Mouse (Mus musculus) left cerebral cortex, postnatal 14 days (tissue): ENCODE data around the gene Ankrd33. TPM values are rescaled to one million over a fixed set of nuclear protein-coding genes. Genes with fewer than 3 reads are reported as not detected.

Experiments used
- DNase-seq, 2 experiments: peaks; one replicate each; pipeline ENCODE4 v3.0.0; 2021 to 2022; ENCODE audit warnings: low spot score in 2 of 2, mixed read lengths in 1 of 2
- intact Hi-C: fragments of 180-260 bp; cut with DNase I; formaldehyde crosslinking; loops from one replicate; pipeline ENCODE4 v1.15.1; 2025
- total RNA-seq, 2 experiments: library from RNA; stranded (reverse); gene quantifications; 2 replicates each; pipeline ENCODE4 v1.2.3; 2021

The Ankrd33 gene
- total RNA-seq, 2 experiments from 2014 or later: 0.21 TPM; not detected in 1

DNA sequence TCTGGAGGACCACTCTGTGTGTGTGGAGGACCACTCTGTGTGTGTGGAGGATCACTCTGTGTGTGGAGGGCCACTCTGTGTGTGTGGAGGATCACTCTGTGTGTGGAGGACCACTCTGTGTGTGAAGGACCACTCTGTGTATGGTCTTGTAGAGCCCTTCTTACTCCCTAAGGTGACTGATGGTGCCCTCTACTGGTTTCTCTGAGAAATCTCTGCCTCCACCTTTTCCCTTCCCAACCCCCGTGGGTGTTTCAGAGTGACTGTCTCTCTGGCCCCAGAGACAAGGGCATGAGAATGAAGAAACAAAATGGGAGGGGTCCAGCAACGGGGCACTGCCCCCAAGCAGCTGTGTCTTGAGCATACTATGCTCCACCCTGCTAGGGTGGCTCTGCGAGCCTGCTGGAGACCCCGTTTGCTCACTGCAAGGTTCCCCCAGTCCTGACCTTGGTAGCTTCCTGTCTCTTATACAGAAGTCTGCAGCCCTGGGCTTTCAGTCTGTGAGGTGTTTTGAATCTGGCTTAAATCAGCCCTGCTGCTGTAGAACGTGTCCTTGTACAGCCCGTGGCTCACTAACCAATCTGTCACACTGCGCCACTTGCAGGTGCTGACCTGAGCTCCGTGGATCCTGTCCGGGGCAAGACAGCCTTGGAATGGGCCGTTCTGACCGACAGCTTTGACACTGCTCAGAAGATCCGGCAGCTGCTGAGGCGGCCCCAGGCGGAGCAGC lies 3.0 kb downstream of the Ankrd33 start:
- intact Hi-C loops: no loop called here
- no peak for DNase-seq

DNA sequence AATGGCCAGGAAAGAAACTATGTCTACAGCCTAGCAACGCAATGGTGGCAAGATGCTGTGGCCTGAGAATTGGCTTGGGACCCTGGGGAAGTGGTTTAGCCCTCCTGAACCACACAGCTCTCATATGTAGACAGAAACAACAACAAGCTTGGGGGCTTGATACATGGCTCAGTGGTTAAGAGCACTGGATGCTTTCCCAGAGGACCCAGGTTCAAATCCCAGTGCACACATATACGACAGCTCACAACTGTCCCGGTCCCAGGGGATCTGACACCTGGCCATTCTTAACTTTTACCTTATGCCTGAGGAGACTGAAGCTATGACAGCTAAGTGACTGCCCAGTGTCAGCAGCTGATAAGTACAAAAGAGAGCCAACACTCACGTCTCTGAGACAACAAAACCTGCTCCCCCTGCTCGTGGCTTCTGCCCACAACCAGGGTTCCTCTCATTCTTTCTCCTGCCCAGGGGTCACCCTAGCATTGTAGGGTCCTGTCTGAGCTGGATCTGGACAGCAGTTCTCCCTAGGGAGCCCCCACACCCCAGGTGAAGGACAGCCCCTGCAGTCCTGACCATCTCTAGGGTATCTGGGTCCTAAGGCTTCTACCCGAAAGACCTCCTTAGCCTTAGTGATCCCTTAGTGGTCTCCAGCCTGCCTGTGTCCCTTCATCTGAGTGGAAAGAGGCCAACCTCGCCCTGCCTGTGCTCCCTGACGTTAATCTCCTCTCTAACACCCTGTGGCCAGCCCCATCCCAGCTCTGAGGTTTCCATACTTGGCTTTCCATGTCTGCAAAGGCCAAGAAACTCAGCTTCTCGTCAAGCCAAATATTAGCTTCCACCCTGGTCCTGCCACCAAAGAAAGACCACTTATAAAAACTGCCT lies 6.1 kb downstream of the Ankrd33 start:
- intact Hi-C loops: no loop called here
- no peak for DNase-seq

DNA sequence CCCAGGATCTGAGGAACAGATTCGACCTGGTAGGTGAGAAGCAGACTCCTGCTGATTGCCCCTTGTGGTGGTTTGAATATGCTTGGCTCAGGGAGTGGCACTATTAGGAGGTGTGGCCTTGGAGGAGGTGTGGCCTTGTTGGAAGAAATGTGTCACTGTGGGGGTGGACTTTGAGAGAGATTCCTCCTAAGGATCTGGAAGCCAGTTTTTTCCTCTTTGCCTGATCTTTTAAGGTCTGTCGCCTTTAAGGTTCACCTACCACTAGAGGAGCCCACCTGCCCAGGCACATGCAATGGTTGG lies 6.7 kb downstream of the Ankrd33 start:
- intact Hi-C loops: no loop called here
- DNase-seq: peak in 1 of 2 experiments; percentile 65

DNA sequence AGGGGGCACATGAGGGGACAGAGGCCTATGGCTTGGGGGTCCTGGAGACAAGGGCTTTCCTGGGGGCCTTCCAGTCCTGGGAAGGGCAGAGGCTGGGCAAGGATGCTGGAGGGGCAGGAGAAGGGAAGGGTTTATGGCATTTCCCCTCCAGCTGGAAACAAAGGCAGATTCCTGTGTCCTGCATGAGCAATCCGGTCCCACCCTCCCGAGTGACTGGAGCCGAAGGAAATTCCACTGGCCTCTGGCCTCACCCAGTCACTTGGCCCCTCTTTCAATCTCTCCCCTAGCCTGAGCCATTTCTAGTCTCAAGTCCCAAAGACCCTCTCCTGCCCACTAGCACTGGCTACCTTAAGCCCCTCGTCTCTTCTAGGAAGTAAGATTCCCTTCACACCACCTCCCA lies 7.6 kb downstream of the Ankrd33 start:
- DNase-seq: no peak
- intact Hi-C loops: no loop called here

DNA sequence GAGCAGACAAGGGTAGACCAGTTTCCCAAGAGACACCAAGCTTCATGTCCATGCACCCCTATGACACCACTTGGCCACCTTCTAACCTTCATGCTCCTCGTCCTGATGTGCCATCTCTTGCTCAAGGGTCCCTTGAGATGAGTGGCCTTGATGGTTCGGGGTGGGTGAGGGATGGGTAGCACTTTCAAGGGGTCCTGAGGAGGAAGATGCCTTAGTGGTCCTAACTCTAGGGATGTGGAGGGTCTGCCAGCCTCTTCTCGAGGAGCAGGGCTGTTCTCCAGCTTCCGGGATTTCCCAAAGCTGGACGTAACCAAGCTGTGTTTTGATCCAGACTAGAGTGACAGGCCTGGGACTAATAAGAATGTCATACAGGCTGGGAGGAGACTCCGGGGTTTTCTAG lies 10.0 kb downstream of the Ankrd33 start:
- intact Hi-C loops: no loop called here
- DNase-seq: no peak

DNA sequence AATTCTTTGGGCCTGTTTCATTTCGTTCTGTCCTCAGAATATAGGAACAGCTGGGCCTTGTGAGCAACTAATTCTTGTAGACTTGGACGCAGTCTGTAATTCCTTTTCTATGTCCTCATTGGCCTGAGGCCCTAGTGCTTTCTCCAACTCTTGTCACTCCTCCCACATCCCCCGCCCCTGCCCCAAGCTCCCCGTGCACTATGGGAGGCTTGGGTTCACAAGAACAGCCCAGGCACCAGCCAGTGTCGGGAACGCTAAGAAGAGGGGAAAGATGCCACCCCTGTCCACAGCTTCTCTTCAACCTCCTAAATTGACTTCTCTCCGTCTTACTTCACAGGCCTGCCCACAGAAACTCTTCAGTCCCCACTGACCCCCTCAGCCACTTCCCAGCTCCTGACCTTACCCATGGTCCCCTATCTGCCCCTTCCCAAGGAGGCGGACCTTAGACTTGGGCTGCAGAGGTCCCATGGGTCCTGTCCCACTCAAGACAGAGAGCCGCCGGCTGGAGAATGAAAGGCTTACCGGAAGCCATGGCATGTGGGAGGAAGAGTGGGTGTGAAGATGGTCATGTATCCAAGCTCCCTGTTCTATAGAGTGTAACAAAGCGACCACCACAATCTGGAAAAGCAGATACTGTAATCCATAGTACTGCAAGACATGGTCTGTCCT lies 11.5 kb downstream of the Ankrd33 start:
- DNase-seq: no peak
- intact Hi-C loops: no loop called here

DNA sequence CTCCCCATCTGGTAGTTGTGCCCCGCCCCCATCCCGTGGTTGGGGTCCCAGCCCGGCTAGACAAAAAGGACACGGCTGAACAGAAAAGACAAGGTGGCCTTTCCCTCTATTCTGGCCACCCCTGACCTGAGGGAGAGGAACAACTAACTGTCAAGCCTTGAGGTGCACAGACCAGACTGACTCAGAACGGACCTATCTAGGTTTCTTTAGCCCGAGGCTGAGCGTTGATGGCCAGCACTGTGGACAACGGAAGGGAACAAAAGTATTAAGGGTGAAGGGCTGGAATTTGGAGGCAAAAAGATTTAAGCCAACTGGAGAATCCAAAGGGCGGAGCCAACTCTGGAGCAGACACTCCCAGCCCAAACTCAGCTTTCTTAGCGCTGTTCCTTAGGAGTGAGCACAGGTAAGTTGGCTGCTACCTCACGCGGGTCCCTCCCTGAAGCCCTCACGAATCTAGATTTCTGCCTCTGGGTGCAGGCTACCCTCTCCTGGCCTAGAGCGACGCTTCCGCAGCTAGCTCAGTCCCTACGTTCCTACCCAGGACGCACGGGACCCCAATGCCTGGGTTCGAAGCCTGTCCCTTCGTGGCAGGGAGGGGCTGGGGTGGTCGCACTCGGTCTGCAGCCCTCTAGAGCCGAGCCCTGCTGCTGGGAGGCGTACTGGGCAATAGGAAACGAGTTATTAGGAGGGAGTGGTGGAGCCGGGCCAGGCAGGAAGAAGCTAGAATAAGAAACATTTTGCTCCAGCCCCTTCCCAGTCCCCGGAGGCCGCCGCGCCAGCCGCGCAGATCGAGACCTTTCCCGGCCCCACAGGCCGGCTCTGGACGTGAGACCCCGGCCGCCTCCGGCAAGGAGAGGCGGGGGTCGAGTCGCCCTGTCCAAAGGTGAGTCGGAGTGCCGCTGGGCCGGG lies 12.9 kb downstream of the Ankrd33 start, which contains the start of gene Acvrl1:
Acvrl1 (plus strand) TSS at position 342 of the 909 bp plus-strand sequence.
- DNase-seq: no peak
- intact Hi-C loops: no loop called here

DNA sequence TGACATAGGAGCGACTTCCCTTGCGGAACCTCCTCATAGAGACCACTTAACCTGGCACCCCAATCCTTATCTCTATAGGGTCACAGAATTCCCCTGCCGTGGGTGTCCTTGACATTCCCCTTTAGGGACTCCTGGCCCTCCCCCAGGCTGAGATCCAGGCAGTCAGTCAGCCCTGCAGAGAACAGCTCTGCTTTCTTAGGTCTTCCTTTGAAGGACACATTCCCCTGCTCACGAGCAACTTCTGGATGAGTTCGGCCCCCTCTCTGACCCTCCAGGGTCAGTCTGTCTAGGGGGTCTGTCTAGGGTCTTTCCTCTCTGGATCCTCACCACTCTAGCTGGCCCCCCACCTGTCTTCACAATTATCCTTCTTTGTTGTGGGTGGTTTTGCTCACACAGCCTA lies 13.9 kb downstream of the Ankrd33 start:
- intact Hi-C loops: no loop called here

DNA sequence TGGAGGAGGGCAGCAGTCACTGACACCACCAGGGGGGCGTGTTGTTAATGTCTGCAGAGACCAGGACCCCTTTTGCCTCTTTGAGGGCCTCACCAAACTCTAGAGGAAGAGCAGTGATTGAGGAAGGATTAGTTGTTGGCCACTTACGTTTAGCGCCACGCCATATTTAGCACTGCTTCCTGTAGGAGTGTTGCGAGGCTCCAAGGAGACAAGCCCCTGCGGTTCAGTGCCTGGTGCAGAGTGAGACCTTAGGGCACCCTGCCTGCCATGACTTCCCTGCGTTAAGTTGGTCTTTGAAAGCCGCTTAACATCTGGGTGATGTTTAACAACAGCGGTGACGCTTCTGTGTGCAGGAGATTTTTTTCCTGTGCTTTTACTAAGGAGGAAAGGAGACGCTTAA lies 15.9 kb downstream of the Ankrd33 start:
- intact Hi-C loops: no loop called here
- no peak for DNase-seq

More for the DNA sequence above, 13.9 kb downstream of the Ankrd33 start:
- no peak for DNase-seq

DNA sequence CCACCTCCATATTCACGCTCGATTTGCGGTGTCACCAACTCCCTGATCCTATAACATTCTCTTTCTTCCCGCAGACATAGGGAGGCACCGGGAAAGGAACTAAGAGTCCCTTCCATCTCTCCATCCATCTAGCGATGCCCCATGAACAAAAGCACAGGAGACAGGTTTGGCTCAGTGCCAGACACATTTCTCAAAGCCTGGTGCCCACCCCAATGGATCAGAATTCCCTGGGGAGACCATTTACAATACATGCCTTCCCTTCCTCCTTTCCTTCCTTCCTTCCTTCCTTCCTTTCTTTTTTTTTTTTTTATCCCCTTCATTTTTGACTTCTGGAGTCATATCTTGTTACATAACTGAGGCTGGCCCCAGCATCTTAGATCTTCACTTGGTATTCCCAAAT lies 16.5 kb downstream of the Ankrd33 start:
- intact Hi-C loops: no loop called here
- DNase-seq: no peak

DNA sequence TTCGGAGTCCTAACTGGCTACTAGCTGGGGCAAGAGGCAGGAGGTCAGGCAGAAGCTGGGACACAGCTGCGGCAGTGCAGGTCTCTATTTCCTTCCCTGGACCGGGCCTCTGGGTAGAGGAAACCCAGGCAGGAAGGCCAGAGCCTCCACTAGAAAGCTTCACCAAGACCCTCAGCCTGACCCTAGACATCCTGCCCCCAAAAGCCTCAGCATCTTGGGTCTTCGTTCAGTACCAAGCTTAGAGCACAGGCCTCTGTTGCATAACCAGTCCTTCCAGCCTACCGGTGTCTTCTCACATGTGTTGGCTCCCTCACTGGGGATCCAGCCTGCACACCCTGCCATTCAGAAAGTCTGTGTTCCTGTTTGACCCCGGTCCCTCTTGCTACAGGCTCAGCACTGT lies 17.2 kb downstream of the Ankrd33 start:
- no peak for DNase-seq
- intact Hi-C loops: no loop called here

DNA sequence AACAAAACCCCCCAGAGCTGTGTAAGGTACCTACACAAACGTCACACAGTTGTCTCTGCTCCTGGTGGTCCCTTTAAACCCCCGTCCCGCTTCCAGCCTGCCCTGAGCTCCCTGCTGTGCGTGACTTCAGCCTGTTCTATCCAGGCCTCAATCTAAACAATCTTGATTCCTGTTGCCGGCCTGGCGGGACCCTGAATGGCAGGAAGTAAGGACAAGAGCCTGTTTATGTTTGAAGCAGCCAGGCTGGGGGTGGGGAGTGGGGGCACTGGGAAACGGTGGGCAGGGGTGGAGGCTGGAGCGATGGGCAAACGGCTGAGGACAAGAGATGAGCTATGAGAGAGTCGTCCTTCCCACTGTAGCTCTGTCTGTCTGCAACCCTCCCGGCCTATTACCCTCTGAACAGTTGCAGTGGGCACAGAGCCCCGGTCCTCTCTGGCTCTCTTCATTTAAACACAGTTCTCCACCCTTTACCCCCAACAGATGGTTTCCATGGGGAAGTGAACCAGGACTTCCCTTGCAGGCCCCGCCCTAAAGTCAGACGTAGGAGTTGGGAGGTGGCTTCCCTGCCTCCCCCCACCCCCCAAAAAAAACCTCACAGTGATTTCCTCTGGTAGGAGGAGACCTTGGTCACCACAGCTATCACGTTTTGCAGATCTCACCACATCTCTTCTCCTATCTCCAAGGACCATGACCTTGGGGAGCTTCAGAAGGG lies 18.6 kb downstream of the Ankrd33 start:
- intact Hi-C loops: no loop called here
- DNase-seq: no peak

DNA sequence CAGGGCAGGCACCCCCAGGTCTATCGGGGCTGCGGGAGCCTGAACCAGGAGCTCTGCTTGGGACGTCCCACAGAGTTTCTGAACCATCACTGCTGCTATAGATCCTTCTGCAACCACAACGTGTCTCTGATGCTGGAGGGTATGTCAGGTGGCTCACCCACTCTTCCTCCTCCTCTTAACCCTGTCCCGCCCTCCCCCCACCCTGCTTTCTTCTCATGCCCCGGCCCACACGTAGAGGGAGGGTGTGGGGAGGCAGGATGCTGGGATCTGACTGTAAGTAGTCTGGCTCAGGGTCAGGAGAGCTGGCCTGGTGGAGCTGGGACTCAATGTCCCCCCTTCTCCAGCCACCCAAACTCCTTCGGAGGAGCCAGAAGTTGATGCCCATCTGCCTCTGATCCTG lies 19.9 kb downstream of the Ankrd33 start:
- no peak for DNase-seq
- intact Hi-C loops: no loop called here

DNA sequence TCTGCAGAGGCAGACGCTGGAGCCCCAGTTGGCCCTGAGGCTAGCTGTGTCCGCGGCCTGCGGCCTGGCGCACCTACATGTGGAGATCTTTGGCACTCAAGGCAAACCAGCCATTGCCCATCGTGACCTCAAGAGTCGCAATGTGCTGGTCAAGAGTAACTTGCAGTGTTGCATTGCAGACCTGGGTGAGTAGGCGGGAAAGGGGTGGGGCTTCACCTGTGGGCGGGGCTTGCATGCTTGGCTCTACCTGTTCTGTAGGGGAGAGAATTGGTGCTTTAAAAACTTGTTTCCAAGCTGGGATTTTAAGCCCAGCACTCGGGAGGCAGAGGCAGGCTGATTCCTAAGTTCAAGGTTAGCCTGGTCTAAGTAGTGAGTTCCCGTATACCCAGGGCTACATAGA lies 21.9 kb downstream of the Ankrd33 start:
- intact Hi-C loops: no loop called here
- DNase-seq: no peak

DNA sequence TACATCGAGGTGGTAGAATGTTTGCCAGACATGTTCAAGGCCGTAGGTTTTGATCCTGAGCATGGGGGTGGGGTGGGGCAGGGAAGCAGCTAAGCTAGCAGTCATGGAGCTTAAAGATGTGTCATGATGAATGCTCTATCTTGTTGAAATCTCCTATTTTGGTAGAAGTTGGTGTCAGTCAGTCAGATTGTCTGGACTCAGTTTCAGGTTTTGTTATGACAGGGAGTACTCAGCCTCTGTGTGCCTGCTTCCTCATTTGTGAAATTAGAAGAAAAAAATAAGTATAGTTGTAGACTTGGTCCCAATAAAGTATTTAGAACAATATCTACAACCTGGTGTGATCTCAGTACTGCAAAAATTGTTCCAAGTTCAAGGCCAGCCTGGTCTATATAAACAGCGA lies 23.1 kb downstream of the Ankrd33 start:
- intact Hi-C loops: no loop called here
- DNase-seq: no peak

DNA sequence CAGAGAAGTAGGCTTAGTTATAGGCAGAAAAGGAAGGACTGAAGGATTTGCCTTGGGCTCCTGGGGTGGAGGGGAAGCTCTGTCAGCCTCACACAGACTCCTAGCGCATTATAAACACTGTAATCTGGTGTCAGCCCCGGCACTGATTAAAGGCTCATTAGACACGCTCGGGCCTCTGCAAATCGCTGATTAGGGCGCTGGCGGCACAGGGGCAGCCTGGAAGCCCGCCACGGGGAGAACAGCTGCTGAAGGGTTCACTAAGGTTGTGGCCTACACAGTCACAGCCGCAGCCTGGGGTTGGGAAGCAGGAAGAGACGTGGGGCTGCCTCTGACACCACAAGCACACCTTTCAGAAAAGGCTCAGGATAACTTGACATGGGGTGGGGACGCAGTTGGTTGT lies 24.3 kb downstream of the Ankrd33 start:
- intact Hi-C loops: no loop called here
- DNase-seq: no peak

DNA sequence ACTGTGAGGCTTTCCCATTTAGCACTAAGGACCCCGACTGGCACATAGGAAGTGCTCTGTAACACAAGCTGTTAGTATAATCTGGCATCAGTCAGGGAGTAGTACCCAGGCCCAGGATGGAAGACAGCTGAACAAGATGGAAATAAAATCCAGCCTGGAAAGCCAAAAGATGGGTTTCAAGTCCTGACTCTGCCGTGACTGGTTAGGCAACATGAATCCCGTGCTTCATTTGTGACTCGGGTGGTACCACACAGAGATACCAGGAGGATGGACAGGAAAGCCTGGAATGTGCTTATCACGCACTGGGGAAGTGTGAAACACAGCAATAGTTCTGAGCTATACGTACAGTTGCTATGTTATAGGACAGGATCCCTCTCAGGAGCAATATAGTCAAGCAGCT lies 25.0 kb downstream of the Ankrd33 start:
- DNase-seq: no peak
- intact Hi-C loops: no loop called here

DNA sequence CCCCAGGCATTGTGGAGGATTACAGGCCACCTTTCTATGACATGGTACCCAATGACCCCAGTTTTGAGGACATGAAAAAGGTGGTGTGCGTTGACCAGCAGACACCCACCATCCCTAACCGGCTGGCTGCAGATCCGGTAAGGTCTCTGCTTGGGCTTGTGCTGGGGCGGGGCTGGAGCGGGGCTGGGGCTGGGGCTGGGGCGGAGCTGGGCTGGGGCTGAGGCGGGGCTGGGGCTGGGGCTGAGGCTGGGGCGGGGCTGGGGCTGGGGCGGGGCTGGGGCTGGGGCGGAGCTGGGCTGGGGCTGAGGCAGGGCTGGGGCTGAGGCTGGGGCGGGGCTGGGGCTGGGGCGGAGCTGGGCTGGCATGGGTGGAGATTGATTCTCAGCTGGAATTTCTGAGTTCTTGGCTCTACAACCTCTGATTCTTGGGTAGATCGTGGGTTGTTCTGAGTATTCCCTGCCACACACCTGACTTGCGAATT lies 25.5 kb downstream of the Ankrd33 start:
- intact Hi-C loops: no loop called here
- no peak for DNase-seq

DNA sequence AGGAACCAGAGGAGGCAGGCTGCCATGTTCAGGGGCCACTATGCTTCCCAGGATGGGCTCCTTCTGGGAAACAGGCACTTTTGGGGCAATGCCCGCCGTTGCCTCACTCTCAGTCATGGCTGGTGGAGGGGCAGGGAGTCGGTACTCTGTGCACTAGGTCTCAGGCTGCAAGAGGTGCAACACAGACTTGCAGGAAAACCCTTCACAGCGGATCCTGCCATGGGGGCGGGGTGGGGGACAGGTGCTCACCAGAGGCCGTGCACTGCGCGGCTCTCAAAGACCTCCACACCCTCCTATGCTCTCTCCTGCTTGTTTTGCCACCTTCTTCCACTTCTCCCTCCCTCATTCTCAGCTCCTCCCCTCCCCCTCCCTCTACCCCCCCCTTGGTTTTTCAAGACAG lies 27.1 kb downstream of the Ankrd33 start:
- intact Hi-C loops: no loop called here

More for the DNA sequence above, 27.1 kb downstream of the Ankrd33 start:
- DNase-seq: no peak
